Mouse (Mus musculus) liver, adult 10 weeks (tissue): Measurements from ENCODE around the gene Vmn1r44. TPM values are rescaled to one million over a fixed set of nuclear protein-coding genes. Genes with fewer than 3 reads are reported as not detected.

ENCODE experiments used
- polyA plus RNA-seq: library from polyadenylated mRNA; stranded (reverse); fragments of 350-450 nt; fragmentation: Illumina TruSeq; extraction: RNeasy Lipid Tissue Mini Kit (QIAGEN cat#74804); gene quantifications from one replicate; pipeline ENCODE4 v1.2.3, GENCODE M21; 2014; ENCODE audit warnings: low read depth, low replicate concordance

Gene Vmn1r44
- polyA plus RNA-seq, result not detected

DNA sequence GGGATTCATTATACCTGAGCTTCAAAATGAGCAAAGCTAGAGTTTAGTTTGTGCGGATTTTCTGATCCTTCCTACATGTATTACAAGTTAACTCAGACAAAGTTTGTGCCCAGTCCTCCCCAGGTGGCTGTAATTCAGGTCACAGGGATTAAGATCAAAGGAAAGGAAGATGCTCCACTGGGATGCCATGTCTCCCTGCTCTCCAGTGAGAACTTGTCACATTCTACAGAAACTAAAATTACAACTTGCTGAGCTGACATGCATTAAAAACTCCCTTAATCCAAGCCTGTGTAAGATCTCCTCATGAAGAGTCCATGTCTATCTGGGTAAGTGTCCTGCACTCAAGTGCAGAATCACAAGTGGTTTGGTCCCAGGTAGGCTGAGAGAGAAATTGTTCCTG is at the start of gene Vmn1r44:
Vmn1r44 (plus strand) TSS at position 301 of the 400 bp plus-strand sequence.

DNA sequence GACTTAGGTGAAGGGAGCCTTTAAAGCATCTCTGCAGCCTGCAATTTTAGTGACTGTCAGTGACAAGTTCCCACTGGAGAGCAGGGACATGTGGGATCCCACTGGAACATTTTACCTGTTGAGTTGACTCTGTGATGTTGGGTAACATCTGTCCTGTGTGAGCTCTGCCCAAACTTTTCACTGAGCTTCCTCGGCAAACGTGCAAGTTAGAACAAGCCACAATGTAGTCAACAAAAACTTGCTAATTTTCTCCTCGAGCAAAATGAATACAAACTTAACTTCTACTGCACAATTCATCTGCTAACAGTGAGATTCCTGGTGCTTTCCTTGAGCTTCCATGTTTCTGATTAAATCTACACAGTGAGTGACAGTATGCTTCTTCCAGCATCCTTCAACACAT is 7.1 kb upstream of the Vmn1r44 start, which contains the start of the genes Vmn1r42 and Vmn1r43:
Vmn1r42 (minus strand) TSS at position 101 of the 400 bp plus-strand sequence.
Vmn1r43 (minus strand) TSS at position 101 of the 400 bp plus-strand sequence.

DNA sequence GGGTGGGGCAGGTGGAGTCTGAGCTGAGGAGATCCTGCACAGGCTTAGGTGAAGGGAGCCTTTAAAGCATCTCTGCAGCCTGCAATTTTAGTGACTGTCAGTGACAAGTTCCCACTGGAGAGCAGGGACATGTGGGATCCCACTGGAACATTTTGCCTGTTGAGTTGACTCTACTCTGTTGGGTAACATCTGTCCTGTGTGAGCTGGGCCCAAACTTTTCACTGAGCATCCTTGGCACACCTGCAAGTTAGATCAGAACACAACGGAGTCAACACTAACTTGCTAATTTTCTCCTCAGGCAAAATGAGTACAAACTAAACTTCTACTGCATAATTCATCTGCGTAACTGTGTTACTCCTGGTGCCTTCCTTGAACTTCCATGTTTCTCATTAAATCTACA is 57.0 kb downstream of the Vmn1r44 start, which contains the start of gene Vmn1r45:
Vmn1r45 (minus strand) TSS at position 101 of the 400 bp plus-strand sequence.

Other genes starting within 250 kb of the Vmn1r44 start
- gene Txnrd3, start 239.7 kb upstream of the Vmn1r44 start, polyA plus RNA-seq, result 5.5 TPM
- gene Vmn1r40, start 176.1 kb upstream of the Vmn1r44 start, polyA plus RNA-seq, result not detected
- gene Vmn1r41, start 142.9 kb upstream of the Vmn1r44 start, polyA plus RNA-seq, result not detected
- not detected for gene Vmn1r42, start 7.2 kb upstream of the Vmn1r44 start, polyA plus RNA-seq
- not detected for gene Vmn1r43, start 7.2 kb upstream of the Vmn1r44 start, polyA plus RNA-seq
- gene Vmn1r45, start 56.9 kb downstream of the Vmn1r44 start, polyA plus RNA-seq, result not detected
- not detected for gene Vmn1r46, start 85.7 kb downstream of the Vmn1r44 start, polyA plus RNA-seq
- not detected for gene Vmn1r47, start 132.5 kb downstream of the Vmn1r44 start, polyA plus RNA-seq
- not detected for gene Vmn1r48, start 153.2 kb downstream of the Vmn1r44 start, polyA plus RNA-seq
- not detected for gene Vmn1r49, start 194.8 kb downstream of the Vmn1r44 start, polyA plus RNA-seq
- gene Vmn1r50, start 217.8 kb downstream of the Vmn1r44 start, polyA plus RNA-seq, result not detected
- not detected for gene Vmn1r51, start 238.9 kb downstream of the Vmn1r44 start, polyA plus RNA-seq